Mouse (Mus musculus): ENCODE results near the gene Gas2l2. TPM values are rescaled to one million over a fixed set of nuclear protein-coding genes. Genes with fewer than 3 reads are reported as not detected.

The Gas2l2 gene
- polyA plus RNA-seq, 1 experiment, result not detected

DNA sequence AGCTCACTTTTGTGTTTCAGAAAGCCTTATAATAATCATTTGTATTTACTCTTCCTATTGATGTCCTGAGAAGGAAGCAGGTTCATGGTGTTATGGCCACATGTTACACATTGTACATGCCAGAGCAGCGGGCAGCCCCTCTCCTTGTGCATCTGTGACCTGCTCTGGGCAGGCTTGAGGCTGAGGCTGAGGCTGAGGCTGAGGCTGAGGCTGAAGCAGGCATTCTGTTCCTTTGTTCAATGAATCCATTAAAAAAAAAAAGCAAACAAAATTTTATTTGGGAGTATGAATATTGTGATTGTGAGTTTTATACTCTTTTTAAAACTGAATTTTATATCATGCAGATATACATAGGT, 45.7 kb downstream of the Gas2l2 start:
- peaks cover 22% of the 10 kb centered on the region for H3K36me3 ChIP-seq (ENCODE audit: control insufficient read depth)

DNA sequence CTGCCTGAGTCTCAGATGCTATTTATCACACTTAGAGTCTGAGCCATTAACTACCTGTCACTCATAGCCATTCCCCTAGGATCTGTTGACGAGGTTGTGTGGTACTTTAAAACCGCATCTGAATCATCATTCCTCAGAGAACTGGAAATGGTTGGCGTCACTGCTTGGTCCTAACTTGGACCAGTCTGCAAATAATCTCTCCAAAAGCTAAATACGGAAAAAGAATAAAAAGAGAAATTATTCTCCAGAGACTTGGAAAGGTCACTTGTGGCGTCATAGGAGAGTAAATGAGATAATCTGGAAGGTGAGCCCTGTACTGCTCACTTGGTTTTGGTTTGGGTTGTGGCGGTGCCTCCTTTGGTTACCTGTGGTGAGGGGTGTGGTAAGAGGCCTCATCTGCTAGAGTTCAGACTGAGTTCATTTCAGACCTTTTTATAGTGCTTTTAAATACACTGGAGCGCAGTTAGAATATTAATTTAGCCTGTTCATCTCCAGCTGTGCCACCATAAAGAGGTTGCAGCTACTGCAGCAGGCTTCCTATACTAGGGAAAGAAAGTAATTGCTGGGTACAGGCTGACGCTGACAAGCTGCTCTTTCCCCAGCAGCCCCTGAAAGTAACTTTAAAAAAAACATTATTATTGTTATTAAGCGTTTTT, 46.3 kb downstream of the Gas2l2 start:
- Histone ChIP-seq H3K36me3 (ENCODE audit: control insufficient read depth) (peaks cover 23% of the 10 kb centered on the region), H3K9me3 (ENCODE audit: control insufficient read depth, low read length) (no peaks in the 10 kb centered on the region), H3K4me3 (replicated peaks) (no peak overlapping the region), H3K4me1 (ENCODE audit: control insufficient read depth) (peaks cover 14% of the 10 kb centered on the region), H3K27me3 (ENCODE audit: control insufficient read depth) (no peaks in the 10 kb centered on the region)
- TF ChIP-seq TAL1 (IDR thresholded peaks at IDR 0.05; ENCODE audit: low read length) (no peak), GATA1 (IDR thresholded peaks at IDR 0.05; ENCODE audit: low read length) (no peak)

More for the DNA sequence above, 45.7 kb downstream of the Gas2l2 start:
- Histone ChIP-seq H3K27me3 (ENCODE audit: control insufficient read depth) (no peaks in the 10 kb centered on the region), H3K4me1 (ENCODE audit: control insufficient read depth) (peaks cover 13% of the 10 kb centered on the region), H3K9me3 (ENCODE audit: control insufficient read depth, low read length) (no peaks in the 10 kb centered on the region), H3K4me3 (replicated peaks) (no peak overlapping the region)
- TF ChIP-seq TAL1 (IDR thresholded peaks at IDR 0.05; ENCODE audit: low read length) (no peak), GATA1 (IDR thresholded peaks at IDR 0.05; ENCODE audit: low read length) (no peak)

DNA sequence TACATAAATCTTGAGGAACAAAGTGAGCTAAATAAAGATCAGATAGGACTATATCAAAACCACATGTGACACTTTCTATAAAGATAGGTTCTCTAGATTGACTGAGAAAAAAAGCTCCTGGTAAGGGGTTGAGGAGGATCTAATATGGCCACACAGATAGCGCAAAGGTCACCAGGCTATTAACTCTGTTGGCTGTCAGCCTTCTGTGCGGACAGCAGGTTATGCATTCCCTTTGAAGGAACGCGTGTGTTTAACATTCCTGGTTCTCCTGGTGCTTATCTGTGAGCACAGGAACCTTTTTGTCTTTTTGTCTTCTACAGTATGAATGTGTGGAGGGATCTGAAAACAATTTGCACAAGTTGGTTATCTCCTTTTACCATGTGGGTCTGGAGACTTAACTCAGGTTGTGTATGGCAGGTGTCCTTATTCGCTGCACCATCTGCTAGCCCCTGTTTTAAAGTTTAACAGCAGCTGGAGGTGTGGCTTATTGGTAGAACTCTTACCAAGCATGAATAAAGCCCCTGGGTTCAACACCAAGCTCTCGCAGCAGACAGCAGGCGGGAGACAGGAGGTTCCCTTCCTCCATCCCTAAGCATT, 49.4 kb downstream of the Gas2l2 start:
- Histone ChIP-seq H3K4me3 (replicated peaks) (no peak overlapping the region), H3K36me3 (ENCODE audit: control insufficient read depth) (peaks cover 44% of the 10 kb centered on the region), H3K4me1 (ENCODE audit: control insufficient read depth) (peaks cover 15% of the 10 kb centered on the region), H3K9me3 (ENCODE audit: control insufficient read depth, low read length) (no peaks in the 10 kb centered on the region), H3K27me3 (ENCODE audit: control insufficient read depth) (no peaks in the 10 kb centered on the region)
- TF ChIP-seq GATA1 (IDR thresholded peaks at IDR 0.05; ENCODE audit: low read length), result no peak
- no peak for TF ChIP-seq TAL1 (IDR thresholded peaks at IDR 0.05; ENCODE audit: low read length)

Other genes starting within 250 kb of the Gas2l2 start
- gene Slfn3, start 238.1 kb downstream of the Gas2l2 start, polyA plus RNA-seq (2012), result not detected in 2 replicates
- gene Slfn14, start 142.7 kb downstream of the Gas2l2 start, polyA plus RNA-seq (2012), result 1.0 and 1.1 TPM in 2 replicates
- gene Ap2b1, start 130.4 kb downstream of the Gas2l2 start, polyA plus RNA-seq (2012), result 1.3 and 1.5 TPM in 2 replicates
- gene Pex12, start 126.9 kb downstream of the Gas2l2 start, polyA plus RNA-seq (2012), result 0.02 and 0.07 TPM in 2 replicates
- gene Rasl10b, start 20.3 kb downstream of the Gas2l2 start, polyA plus RNA-seq (2012), result not detected in 2 replicates
- gene 1700020L24Rik, start 8.2 kb upstream of the Gas2l2 start, polyA plus RNA-seq (2012), result not detected in 2 replicates
- gene Mmp28, start 33.6 kb upstream of the Gas2l2 start, polyA plus RNA-seq (2012), result not detected in 2 replicates
- 21.1 and 21.3 TPM in 2 replicates for gene Taf15, start 43.6 kb upstream of the Gas2l2 start, polyA plus RNA-seq (2012)
- gene Heatr9, start 92.7 kb upstream of the Gas2l2 start, polyA plus RNA-seq (2012), result not detected in 2 replicates
- gene Ccl5, start 101.1 kb upstream of the Gas2l2 start, polyA plus RNA-seq (2012), result not detected in 2 replicates
- gene Ccl9, start 149.2 kb upstream of the Gas2l2 start, polyA plus RNA-seq (2012), result 0.06 TPM in 1 of 2 replicates, not detected in the other
- 0.23 TPM in 1 of 2 replicates, not detected in the other for gene Ccl6, start 163.6 kb upstream of the Gas2l2 start, polyA plus RNA-seq (2012)
- not detected in 2 replicates for gene Rpl9-ps1, start 216.2 kb upstream of the Gas2l2 start, polyA plus RNA-seq (2012)
- gene Ccl3, start 219.9 kb upstream of the Gas2l2 start, polyA plus RNA-seq (2012), result 0.08 and 0.24 TPM in 2 replicates
- gene Ccl4, start 233.1 kb upstream of the Gas2l2 start, polyA plus RNA-seq (2012), result 0.09 TPM in 1 of 2 replicates, not detected in the other

Data from erythroblast, embryonic 14.5 days (primary cell).